Mouse (Mus musculus) spleen, adult 2 months (tissue): ENCODE measurements around the gene Igfbp7.

Source experiments
- CTCF ChIP-seq: fragments of 200-500 bp; IDR thresholded peaks from 2 replicates; pipeline ENCODE4 v1.5.1; 2011; ENCODE audit warnings: mild to moderate bottlenecking, inconsistent platforms; ENCODE audit not compliant: insufficient read depth, insufficient read length, insufficient replicate concordance; ENCODE audit errors: extremely low read depth
- POLR2A ChIP-seq: fragments of 200-500 bp; IDR thresholded peaks from 2 replicates; pipeline ENCODE4 v1.6.1; 2011; ENCODE audit warnings: low read depth, low read length, inconsistent platforms

GRCm38 (mm10) chr5:77372778-77373177, 35.1 kb downstream of the Igfbp7 start:
- no peak for TF ChIP-seq POLR2A
- TF ChIP-seq CTCF = no peak
